ENCODE assay signal across 9 mouse cellular contexts in genomic region chr6:140337083-140337491, GRCm38 (mm10).
DNase-seq lines count a peak whose midpoint lies in the region; ATAC-seq and TF ChIP-seq lines count a peak whose summit lies in the region.
"Had no signal": no experiment of that assay in that cellular context is flagged by ENCODE, and none has a peak within 500 bp of the region (broad histone marks: within the 10 kb centered on the region; RNA-seq: fewer than 3 reads in every experiment).

No protein-coding gene starts in this region.

- no peak for TF ChIP-seq CTCF in lung, embryonic 14.5 days (IDR thresholded peaks at IDR 0.05; ENCODE audit: low read depth)
- no peak for TF ChIP-seq CTCF in hindbrain, postnatal 0 days (IDR thresholded peaks at IDR 0.05; ENCODE audit: low read depth)

- H3K27ac ChIP-seq in lung, embryonic 14.5 days (ENCODE audit: low read depth): peak overlapping the region; percentile 78
- H3K27ac ChIP-seq in embryonic facial prominence, embryonic 11.5 days (replicated peaks; ENCODE audit: low read depth, low read length): peak overlapping the region; percentile 11
- H3K27ac ChIP-seq in hindbrain, postnatal 0 days: no peak overlapping the region
- no peak overlapping the region for H3K27ac ChIP-seq in liver, embryonic 12.5 days

- no peak overlapping the region for H3K4me3 ChIP-seq in lung, embryonic 14.5 days (ENCODE audit: low read depth, low read length)
- no peak overlapping the region for H3K4me3 ChIP-seq in embryonic facial prominence, embryonic 11.5 days (ENCODE audit: low read depth, low read length)
- H3K4me3 ChIP-seq in hindbrain, postnatal 0 days (ENCODE audit: low read length): no peak overlapping the region
- no peak overlapping the region for H3K4me3 ChIP-seq in liver, embryonic 12.5 days

- ATAC-seq in lung, embryonic 14.5 days (ENCODE audit: insufficient read depth): peak; percentile 75
- ATAC-seq in embryonic facial prominence, embryonic 11.5 days (replicated peaks; ENCODE audit: insufficient number of reproducible peaks, low FRiP score, low TSS enrichment, low read depth): 0 out of 2 replicates have a peak, but pooled peaks have one; percentile 57
- no peak for ATAC-seq in hindbrain, postnatal 0 days
- ATAC-seq in liver, embryonic 12.5 days: no peak
- ATAC-seq: Patski had no signal

- no peak overlapping the region for H3K9ac ChIP-seq in lung, embryonic 14.5 days
- no peak overlapping the region; the same call in 1 of the 2 replicates for H3K9ac ChIP-seq in embryonic facial prominence, embryonic 11.5 days (replicated peaks; ENCODE audit: low read length)
- no peak overlapping the region for H3K9ac ChIP-seq in hindbrain, postnatal 0 days (replicated peaks; ENCODE audit: low read length)
- H3K9ac ChIP-seq in liver, embryonic 12.5 days: no peak overlapping the region

- no peaks in the 10 kb centered on the region for H3K9me3 ChIP-seq in lung, embryonic 14.5 days (ENCODE audit: low read depth, low read length)
- no peaks in the 10 kb centered on the region for H3K9me3 ChIP-seq in embryonic facial prominence, embryonic 11.5 days (replicated peaks; ENCODE audit: control insufficient read depth, low read length)
- no peaks in the 10 kb centered on the region for H3K9me3 ChIP-seq in hindbrain, postnatal 0 days (ENCODE audit: low read length)
- no peaks in the 10 kb centered on the region for H3K9me3 ChIP-seq in liver, embryonic 12.5 days (replicated peaks)

- DNase-seq in lung, embryonic 14.5 days: peak; percentile 72
- no peak for DNase-seq in lung, postnatal 14 days
- DNase-seq in embryonic facial prominence, embryonic 11.5 days (ENCODE audit: low spot score): peak; percentile 51
- DNase-seq in hindbrain, postnatal 0 days (ENCODE audit: low spot score): no peak
- peak; percentile 8 for DNase-seq in retina, embryonic 14.5 days (ENCODE audit: low spot score)
- no peak for DNase-seq in layer of hippocampus, adult 9-11 months
- DNase-seq in T-cell, adult 2 months (ENCODE audit: low spot score): no peak

- H3K4me1 ChIP-seq in lung, embryonic 14.5 days (ENCODE audit: insufficient read depth): peaks cover 24% of the 10 kb centered on the region
- H3K4me1 ChIP-seq in embryonic facial prominence, embryonic 11.5 days (ENCODE audit: control insufficient read depth, insufficient read depth, low read length): no peaks in the 10 kb centered on the region
- H3K4me1 ChIP-seq in hindbrain, postnatal 0 days (ENCODE audit: insufficient read depth, low read length): no peaks in the 10 kb centered on the region; the same call in 1 of the 2 replicates
- H3K4me1 ChIP-seq in liver, embryonic 12.5 days: no peaks in the 10 kb centered on the region; the same call in 1 of the 2 replicates

- H3K4me2 ChIP-seq in lung, embryonic 14.5 days: peak overlapping the region; percentile 47
- no peak overlapping the region for H3K4me2 ChIP-seq in embryonic facial prominence, embryonic 11.5 days (ENCODE audit: low read depth, low read length)
- peak overlapping the region; percentile 34; the same call in 1 of the 2 replicates for H3K4me2 ChIP-seq in hindbrain, postnatal 0 days (ENCODE audit: low read depth, low read length)
- H3K4me2 ChIP-seq in liver, embryonic 12.5 days: no peak overlapping the region

- WGBS in lung, embryonic 14.5 days: 17% methylated on average over 3 of the region's 3 CpGs
- 7% methylated on average over 3 of the region's 3 CpGs for WGBS in embryonic facial prominence, embryonic 11.5 days
- 11% methylated on average over 3 of the region's 3 CpGs for WGBS in hindbrain, postnatal 0 days
- WGBS in liver, embryonic 12.5 days (ENCODE audit: insufficient replicate concordance): 32% methylated on average over 3 of the region's 3 CpGs

- H3K27me3 ChIP-seq in lung, embryonic 14.5 days (ENCODE audit: insufficient read depth, low read length): no peaks in the 10 kb centered on the region
- H3K27me3 ChIP-seq in embryonic facial prominence, embryonic 11.5 days (ENCODE audit: control insufficient read depth, insufficient read depth, low read length): no peaks in the 10 kb centered on the region
- H3K27me3 ChIP-seq in hindbrain, postnatal 0 days (ENCODE audit: insufficient read depth, low read length): no peaks in the 10 kb centered on the region
- H3K27me3 ChIP-seq in liver, embryonic 12.5 days (replicated peaks): no peaks in the 10 kb centered on the region
- H3K27me3 ChIP-seq: Patski had no signal

- H3K36me3 ChIP-seq in lung, embryonic 14.5 days (ENCODE audit: insufficient read depth): no peaks in the 10 kb centered on the region
- no peaks in the 10 kb centered on the region for H3K36me3 ChIP-seq in embryonic facial prominence, embryonic 11.5 days (replicated peaks; ENCODE audit: control insufficient read depth, insufficient read depth, low read depth, low read length)
- no peaks in the 10 kb centered on the region for H3K36me3 ChIP-seq in hindbrain, postnatal 0 days (ENCODE audit: insufficient read depth, low read length)
- no peaks in the 10 kb centered on the region for H3K36me3 ChIP-seq in liver, embryonic 12.5 days

Comparison
In these comparisons a context has a peak if more than half of its experiments do, and no peak if none do; other contexts are left out.
1. DNase-seq: peak in lung, embryonic 14.5 days (single experiment), embryonic facial prominence, embryonic 11.5 days (single experiment) and retina, embryonic 14.5 days (single experiment); none in lung, postnatal 14 days (single experiment), hindbrain, postnatal 0 days (single experiment), layer of hippocampus, adult 9-11 months (single experiment) and T-cell, adult 2 months (single experiment).
2. ATAC-seq: peak in lung, embryonic 14.5 days (single experiment) and embryonic facial prominence, embryonic 11.5 days (single experiment); none in hindbrain, postnatal 0 days (single experiment) and liver, embryonic 12.5 days (single experiment).
3. H3K27ac ChIP-seq: peak in lung, embryonic 14.5 days (single experiment) and embryonic facial prominence, embryonic 11.5 days (single experiment); none in hindbrain, postnatal 0 days (single experiment) and liver, embryonic 12.5 days (single experiment).
4. H3K4me2 ChIP-seq: peak in lung, embryonic 14.5 days (single experiment) and hindbrain, postnatal 0 days (single experiment); none in embryonic facial prominence, embryonic 11.5 days (single experiment) and liver, embryonic 12.5 days (single experiment).